Mouse (Mus musculus) lung, embryonic 14.5 days (tissue): ENCODE results near the gene Tmco5. TPM values are rescaled to one million over a fixed set of nuclear protein-coding genes. Genes with fewer than 3 reads are reported as not detected.
A peak's percentile ranks its signal among the peaks of the same experiment; 100 is the strongest.

Source experiments
- ATAC-seq: fragments of 200-750 bp; cut with Nextera tagmentation; 2 replicates; pipeline ENCODE4 v1.8.0; 2017; ENCODE audit warnings: mild to moderate bottlenecking, moderate TSS enrichment, moderate library complexity; ENCODE audit not compliant: insufficient read depth
- DNase-seq: peaks from one replicate; pipeline ENCODE4 v3.0.0-alpha.2; 2015
- H3K27ac ChIP-seq: fragments of 300-500 bp; sonication (generic); 2 replicates; pipeline ENCODE4 v1.5.1; 2014; ENCODE audit warnings: low read depth, mild to moderate bottlenecking, moderate library complexity
- H3K27me3 ChIP-seq: fragments of 300-500 bp; sonication (generic); 2 replicates; pipeline ENCODE4 v1.6.1; 2014; ENCODE audit warnings: low read length, control low read depth; ENCODE audit not compliant: insufficient read depth
- H3K36me3 ChIP-seq: fragments of 300-500 bp; sonication (generic); 2 replicates; pipeline ENCODE4 v1.6.1; 2014; ENCODE audit warnings: control low read depth; ENCODE audit not compliant: insufficient read depth
- H3K4me1 ChIP-seq: fragments of 300-500 bp; sonication (generic); 2 replicates; pipeline ENCODE4 v1.6.1; 2014; ENCODE audit warnings: antibody characterized with exemption, control low read depth; ENCODE audit not compliant: insufficient read depth
- H3K4me2 ChIP-seq: fragments of 300-500 bp; sonication (generic); 2 replicates; pipeline ENCODE4 v1.6.1; 2014; ENCODE audit warnings: mild to moderate bottlenecking
- H3K4me3 ChIP-seq: fragments of 300-500 bp; sonication (generic); 2 replicates; pipeline ENCODE4 v1.5.1; 2014; ENCODE audit warnings: low read depth, low read length
- H3K9ac ChIP-seq: fragments of 300-500 bp; sonication (generic); 2 replicates; pipeline ENCODE4 v1.6.1; 2014
- H3K9me3 ChIP-seq: fragments of 300-500 bp; sonication (generic); 2 replicates; pipeline ENCODE4 v1.6.1; 2016; ENCODE audit warnings: low read depth, low read length, control low read depth
- CTCF ChIP-seq: IDR thresholded peaks from 2 replicates; pipeline ENCODE4 v1.5.1; 2016; ENCODE audit warnings: antibody characterized with exemption, low read depth
- WGBS: fragments of 180-500 bp; shearing (Covaris S2); extraction: QIAGEN DNeasy Blood & Tissue Kit; methylation state at CpG from one replicate; pipeline ENCODE4 v1.1.7; 2014; 5-methylcytosine and 5-hydroxymethylcytosine counted together
- polyA plus RNA-seq: library from polyadenylated mRNA; unstranded; fragments of >200 nt; fragmentation: Nextera tagmentation; extraction: Ambion mirVana; gene quantifications from 2 replicates; pipeline ENCODE4 v1.2.1, GENCODE M21; 2014

Tmco5 gene
- polyA plus RNA-seq, 1 experiment from 2014 or later: not detected

GRCm38 (mm10) chr2:116858703-116859102 is 19.8 kb upstream of the Tmco5 start:
- no peaks in the 10 kb centered on the region for H3K27me3 ChIP-seq
- ATAC-seq (no peak), DNase-seq (no peak)
- no peaks in the 10 kb centered on the region for H3K4me1 ChIP-seq
- 62% methylated on average over 6 of the region's 6 CpGs for WGBS
- H3K4me2 ChIP-seq: no peak overlapping the region
- no peak overlapping the region for H3K27ac ChIP-seq
- no peaks in the 10 kb centered on the region for H3K36me3 ChIP-seq
- no peak overlapping the region for H3K9ac ChIP-seq
- no peaks in the 10 kb centered on the region for H3K9me3 ChIP-seq
- no peak overlapping the region for H3K4me3 ChIP-seq
- TF ChIP-seq CTCF: no peak

DNA sequence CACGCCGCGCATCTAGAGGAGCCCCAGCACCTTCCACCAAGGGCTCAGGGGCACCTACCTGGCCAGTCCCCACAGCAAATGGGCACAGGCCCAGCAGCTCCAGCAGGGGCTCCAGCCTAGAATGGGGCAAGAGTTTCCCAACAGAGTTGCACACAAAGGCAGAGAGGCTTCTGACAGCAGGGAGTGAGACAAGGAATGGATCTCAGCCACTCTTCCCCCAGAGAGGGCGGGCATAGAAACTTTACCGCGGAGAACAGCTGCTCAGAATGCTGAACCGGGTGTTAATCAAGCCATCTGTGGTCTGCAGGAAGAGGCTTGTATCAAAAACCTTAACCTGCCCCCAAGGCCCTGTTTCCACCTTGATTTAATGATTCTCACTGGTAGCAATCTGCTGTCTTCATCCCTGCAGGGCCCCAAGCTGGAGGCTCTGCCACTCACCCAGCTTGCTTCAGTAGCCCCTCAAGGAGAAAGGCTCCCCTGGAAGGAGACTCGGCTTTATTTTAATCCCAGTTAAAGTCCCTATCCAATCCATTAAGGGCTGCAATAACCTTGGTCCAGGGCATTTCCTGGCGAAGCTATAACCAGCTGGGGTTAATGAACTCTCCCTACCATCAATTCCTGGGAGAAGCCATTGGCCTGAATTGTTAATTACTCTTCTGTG is 1.4 kb upstream of the Tmco5 start:
- 46% methylated on average over 9 of the region's 9 CpGs for WGBS
- no peak for DNase-seq

GRCm38 (mm10) chr2:116879730-116880129 is 1.2 kb downstream of the Tmco5 start:
- ATAC-seq (no peak), DNase-seq (no peak)
- no peak for TF ChIP-seq CTCF
- Histone ChIP-seq H3K4me2 (no peak overlapping the region), H3K36me3 (no peaks in the 10 kb centered on the region), H3K9ac (no peak overlapping the region), H3K9me3 (no peaks in the 10 kb centered on the region), H3K27ac (no peak overlapping the region), H3K4me1 (no peaks in the 10 kb centered on the region), H3K27me3 (no peaks in the 10 kb centered on the region), H3K4me3 (no peak overlapping the region)
- WGBS: 82% methylated on average over 3 of the region's 3 CpGs

More for the DNA sequence above, 1.4 kb upstream of the Tmco5 start:
- Histone ChIP-seq H3K4me1 (no peaks in the 10 kb centered on the region), H3K9ac (no peak overlapping the region), H3K27me3 (no peaks in the 10 kb centered on the region), H3K9me3 (no peaks in the 10 kb centered on the region), H3K4me2 (no peak overlapping the region), H3K36me3 (no peaks in the 10 kb centered on the region), H3K4me3 (no peak overlapping the region), H3K27ac (no peak overlapping the region)
- no peak for TF ChIP-seq CTCF
- no peak for ATAC-seq

GRCm38 (mm10) chr2:116893316-116893987 is 15.0 kb downstream of the Tmco5 start:
- Histone ChIP-seq H3K4me1 (no peaks in the 10 kb centered on the region), H3K4me2 (peak overlapping the region; percentile 62), H3K27ac (no peak overlapping the region), H3K9ac (no peak overlapping the region), H3K36me3 (no peaks in the 10 kb centered on the region), H3K4me3 (peak overlapping the region; percentile 23), H3K27me3 (no peaks in the 10 kb centered on the region), H3K9me3 (no peaks in the 10 kb centered on the region)
- DNase-seq (no peak), ATAC-seq (peak; percentile 44)
- WGBS: 16% methylated on average over 14 of the region's 14 CpGs
- TF ChIP-seq CTCF: no peak

DNA sequence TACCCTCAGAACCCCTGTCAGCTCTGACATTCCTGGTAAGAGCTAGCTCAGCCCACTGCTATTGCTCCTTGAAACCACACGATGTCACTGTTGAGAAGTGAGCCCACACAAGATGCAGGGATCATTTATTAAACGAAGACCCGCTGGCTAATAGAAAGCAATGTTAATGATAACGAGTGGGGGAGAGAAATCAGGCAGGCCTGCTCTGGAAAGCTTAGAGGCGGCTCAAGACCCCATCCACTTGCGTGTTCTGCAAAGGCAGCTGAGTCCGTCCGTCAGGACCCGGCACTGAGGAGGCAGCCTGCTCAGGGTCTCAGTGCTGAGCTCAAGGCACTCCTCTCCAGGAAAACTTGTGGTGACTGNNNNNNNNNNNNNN is 15.5 kb downstream of the Tmco5 start:
- DNase-seq (peak; percentile 91), ATAC-seq (peak; percentile 81)
- no peaks in the 10 kb centered on the region for H3K27me3 ChIP-seq
- no peaks in the 10 kb centered on the region for H3K9me3 ChIP-seq
- H3K4me2 ChIP-seq: peak overlapping the region; percentile 62
- peak; percentile 83 for TF ChIP-seq CTCF
- no peaks in the 10 kb centered on the region for H3K36me3 ChIP-seq
- no peaks in the 10 kb centered on the region for H3K4me1 ChIP-seq
- H3K4me3 ChIP-seq: peak overlapping the region; percentile 23; the same call in 1 of the 2 replicates
- under 1% methylated on average over 9 of the region's 9 CpGs for WGBS
- no peak overlapping the region for H3K9ac ChIP-seq
- no peak overlapping the region for H3K27ac ChIP-seq

DNA sequence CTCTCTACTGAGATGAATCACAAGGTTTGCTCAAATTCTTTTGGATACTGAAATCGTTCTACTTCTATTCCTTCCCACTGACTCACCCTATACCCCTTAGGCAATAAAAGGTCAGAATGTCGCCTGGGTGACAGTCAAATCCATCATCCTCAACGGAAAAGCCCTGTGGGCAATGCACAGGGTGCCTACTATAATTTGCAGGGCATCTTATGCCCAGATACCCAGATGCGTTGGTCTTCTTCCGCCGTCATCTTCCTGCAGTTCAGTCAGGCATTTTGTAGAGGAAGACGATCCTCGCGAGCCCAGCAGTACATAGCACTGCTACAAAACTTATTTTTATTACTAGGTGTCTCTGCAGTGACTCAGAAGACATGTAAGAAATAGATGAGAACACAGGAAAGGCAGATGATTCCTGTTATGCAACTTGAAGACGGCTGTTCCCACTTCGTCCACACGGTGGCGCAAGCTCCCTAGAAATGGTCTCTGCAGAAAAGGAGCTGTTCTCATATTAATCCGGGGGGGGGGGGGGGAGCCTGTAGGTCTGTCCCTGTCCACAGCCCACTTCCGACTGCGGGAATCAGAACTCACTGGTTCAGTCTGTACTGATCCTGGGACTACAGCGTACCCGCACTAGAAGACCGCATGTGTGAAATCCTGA is 21.3 kb downstream of the Tmco5 start:
- ATAC-seq: peak; percentile 84
- Histone ChIP-seq H3K9me3 (no peaks in the 10 kb centered on the region), H3K4me2 (peak overlapping the region; percentile 71), H3K27me3 (no peaks in the 10 kb centered on the region), H3K36me3 (no peaks in the 10 kb centered on the region), H3K4me1 (no peaks in the 10 kb centered on the region), H3K4me3 (peak overlapping the region; percentile 30), H3K27ac (peak overlapping the region; percentile 25; the same call in 1 of the 2 replicates), H3K9ac (peak overlapping the region; percentile 49)
- WGBS: 15% methylated on average over 19 of the region's 19 CpGs
- peak; percentile 94 for DNase-seq
- peak; percentile 93 for TF ChIP-seq CTCF

- Histone ChIP-seq H3K4me1 (no peaks in the 10 kb centered on the region), H3K36me3 (no peaks in the 10 kb centered on the region), H3K4me3 (peak overlapping the region; percentile 30), H3K27me3 (no peaks in the 10 kb centered on the region), H3K27ac (peak overlapping the region; percentile 25; the same call in 1 of the 2 replicates), H3K4me2 (peak overlapping the region; percentile 71), H3K9ac (peak overlapping the region; percentile 49), H3K9me3 (no peaks in the 10 kb centered on the region)
- TF ChIP-seq CTCF: 0 out of 2 replicates have a peak, but pooled peaks have one; percentile 3
- peak; percentile 59 for DNase-seq
- 33% methylated on average over 10 of the region's 10 CpGs for WGBS
- ATAC-seq: peak; percentile 55
Observed at GRCm38 (mm10) chr2:116900273-116900843, 21.9 kb downstream of the Tmco5 start.
